Mouse (Mus musculus): ENCODE measurements around the gene Olfr943. TPM values are rescaled to one million over a fixed set of nuclear protein-coding genes. Genes with fewer than 3 reads are reported as not detected.

Gene Olfr943
- total and polyA plus RNA-seq, 3 experiments, result not detected

DNA sequence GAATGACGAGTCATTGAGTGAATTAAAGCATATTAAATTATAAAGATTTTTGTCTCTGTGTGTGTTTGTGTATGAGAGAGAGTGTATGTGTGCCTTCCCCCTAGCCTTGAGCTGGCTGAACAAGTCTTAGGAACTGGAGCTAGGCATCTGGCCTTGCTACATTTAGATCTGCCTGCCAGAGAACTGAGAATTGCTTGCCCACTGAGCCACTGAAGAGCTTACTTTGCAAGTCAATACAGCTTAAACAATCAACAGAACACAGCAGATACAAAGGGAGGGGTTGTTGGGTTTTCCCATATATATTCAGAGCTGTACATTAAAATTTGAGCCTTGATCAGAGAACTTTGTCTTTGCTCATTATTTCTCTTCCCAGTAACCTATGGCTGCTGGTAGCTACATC is 13.7 kb upstream of the Olfr943 start:
- Histone ChIP-seq H3K4me3 (ENCODE audit: control insufficient read depth in 1 of 2, insufficient read depth in 1 of 2, low read depth in 2 of 2, low read length in 2 of 2) (no peak overlapping the region), H3K36me3 (ENCODE audit: control insufficient read depth in 1 of 2, insufficient read depth in 2 of 2, low read length in 2 of 2) (no peaks in the 10 kb centered on the region), H3K27ac (ENCODE audit: control insufficient read depth, low read depth, low read length) (no peak overlapping the region), H3K27me3 (ENCODE audit: control insufficient read depth in 1 of 2, insufficient read depth in 2 of 2, low read length in 2 of 2) (no peaks in the 10 kb centered on the region), H3K4me1 (ENCODE audit: control insufficient read depth in 1 of 2, insufficient read depth in 2 of 2, low read length in 2 of 2) (no peaks in the 10 kb centered on the region), H3K79me2 (ENCODE audit: control insufficient read depth, insufficient read depth, low read length, poor library complexity) (no peaks in the 10 kb centered on the region), H3K9me3 (replicated peaks; ENCODE audit: insufficient read depth, low read length) (no peaks in the 10 kb centered on the region), H3K9ac (ENCODE audit: control insufficient read depth, low read depth, low read length, poor library complexity, severe bottlenecking) (no peak overlapping the region)
- TF ChIP-seq SIN3A (IDR thresholded peaks at IDR 0.05; ENCODE audit: low read length) (no peak), MYB (IDR thresholded peaks at IDR 0.05; ENCODE audit: low read depth, low read length) (no peak), MEF2A (IDR thresholded peaks at IDR 0.05; ENCODE audit: extremely low read depth, insufficient replicate concordance, low read depth, low read length, poor library complexity, severe bottlenecking) (no peak), GATA1 (IDR thresholded peaks at IDR 0.05; ENCODE audit: low read depth, low read length) (no peak), NELFE (IDR thresholded peaks at IDR 0.05; ENCODE audit: low read depth, low read length) (no peak), ZNF384 (IDR thresholded peaks at IDR 0.05; ENCODE audit: low read depth, low read length) (no peak), ZMIZ1 (IDR thresholded peaks at IDR 0.05; ENCODE audit: low read depth, low read length) (no peak), BHLHE40 (IDR thresholded peaks at IDR 0.05; ENCODE audit: borderline replicate concordance, low read depth, low read length) (no peak)
- no peak for DNase-seq (ENCODE audit: low read depth, low spot score)

DNA sequence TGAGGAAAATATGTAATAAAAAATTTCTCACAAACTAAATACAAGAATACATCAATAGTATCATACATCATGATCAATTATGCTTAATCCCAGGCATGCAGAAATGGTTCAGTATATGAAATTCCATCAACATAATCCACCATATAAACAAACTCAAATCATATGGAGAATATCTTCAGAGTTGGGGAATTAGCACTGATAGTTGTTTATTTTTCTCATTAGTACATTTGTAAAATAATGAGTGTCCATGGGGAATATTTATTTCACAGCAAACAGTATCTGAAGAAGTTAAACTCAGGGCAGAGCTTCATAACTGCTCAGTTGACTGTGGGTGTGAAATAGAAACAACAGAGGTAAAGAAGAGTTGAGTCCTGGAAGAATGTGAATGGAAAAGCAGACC is 35.5 kb downstream of the Olfr943 start, which contains the start of gene Olfr944:
TSS of gene Olfr944 (plus strand) at position 301 of the 400 bp plus-strand sequence.
- no peak within 1 kb of the TSS for H3K9ac ChIP-seq (ENCODE audit: control insufficient read depth, low read depth, low read length, poor library complexity, severe bottlenecking)
- H3K4me3 ChIP-seq (ENCODE audit: control insufficient read depth in 1 of 2, insufficient read depth in 1 of 2, low read depth in 2 of 2, low read length in 2 of 2), result no peak within 1 kb of the TSS
- no peaks in the 10 kb centered on the region for H3K9me3 ChIP-seq (replicated peaks; ENCODE audit: insufficient read depth, low read length)
- H3K27me3 ChIP-seq (ENCODE audit: control insufficient read depth in 1 of 2, insufficient read depth in 2 of 2, low read length in 2 of 2), result no peaks in the 10 kb centered on the region
- no peak within 1 kb of the TSS for H3K27ac ChIP-seq (ENCODE audit: control insufficient read depth, low read depth, low read length)
- no peak for DNase-seq (ENCODE audit: low read depth, low spot score)
- TF ChIP-seq TAL1 (IDR thresholded peaks at IDR 0.05; ENCODE audit: low read length) (no peak), POLR2AphosphoS2 (IDR thresholded peaks at IDR 0.05; ENCODE audit: low read length) (no peak), EP300 (IDR thresholded peaks at IDR 0.05; ENCODE audit: low read depth in 1 of 2, low read length in 2 of 2) (no peak), ZKSCAN1 (IDR thresholded peaks at IDR 0.05; ENCODE audit: low read depth, low read length) (no peak), MYC (IDR thresholded peaks at IDR 0.05; ENCODE audit: low read depth, low read length) (no peak), SIN3A (IDR thresholded peaks at IDR 0.05; ENCODE audit: low read length) (no peak), MYB (IDR thresholded peaks at IDR 0.05; ENCODE audit: low read depth, low read length) (no peak), RAD21 (IDR thresholded peaks at IDR 0.05; ENCODE audit: low read depth, low read length) (no peak), TBP (IDR thresholded peaks at IDR 0.05; ENCODE audit: low read depth, low read length) (no peak), KAT2A (conservative IDR thresholded peaks at IDR 0.05; ENCODE audit: low read depth, low read length) (no peak), CHD1 (IDR thresholded peaks at IDR 0.05; ENCODE audit: low read depth, low read length) (no peak), MAFK (IDR thresholded peaks at IDR 0.05; ENCODE audit: borderline replicate concordance, low read depth, low read length) (no peak), RCOR1 (IDR thresholded peaks at IDR 0.05; ENCODE audit: low read depth, low read length) (no peak), MXI1 (IDR thresholded peaks at IDR 0.05; ENCODE audit: low read depth, low read length) (no peak), NRF1 (IDR thresholded peaks at IDR 0.05; ENCODE audit: insufficient read depth, low read depth, low read length, poor library complexity, severe bottlenecking) (no peak), E2F4 (IDR thresholded peaks at IDR 0.05; ENCODE audit: borderline replicate concordance, low read depth, low read length) (no peak)
- H3K79me2 ChIP-seq (ENCODE audit: control insufficient read depth, insufficient read depth, low read length, poor library complexity), result no peaks in the 10 kb centered on the region
- no peaks in the 10 kb centered on the region for H3K36me3 ChIP-seq (ENCODE audit: control insufficient read depth in 1 of 2, insufficient read depth in 2 of 2, low read length in 2 of 2)
- H3K4me1 ChIP-seq (ENCODE audit: control insufficient read depth in 1 of 2, insufficient read depth in 2 of 2, low read length in 2 of 2), result no peaks in the 10 kb centered on the region

Other genes with a start within 250 kb of the Olfr943 start
- gene Olfr930, start 236.5 kb upstream of the Olfr943 start, total RNA-seq (2012; rRNA removed), result not detected in 2 replicates
- not detected for gene Olfr930, start 236.5 kb upstream of the Olfr943 start, polyA plus RNA-seq (2012; ENCODE audit: insufficient read depth in 1 of 2, insufficient read length in 2 of 2, low read depth in 1 of 2, low replicate concordance in 2 of 2, missing spikeins in 1 of 2)
- not detected in 2 replicates for gene Olfr933, start 194.0 kb upstream of the Olfr943 start, total RNA-seq (2012; rRNA removed)
- gene Olfr933, start 194.0 kb upstream of the Olfr943 start, polyA plus RNA-seq (2012; ENCODE audit: insufficient read depth in 1 of 2, insufficient read length in 2 of 2, low read depth in 1 of 2, low replicate concordance in 2 of 2, missing spikeins in 1 of 2), result not detected
- not detected in 2 replicates for gene Olfr934, start 178.0 kb upstream of the Olfr943 start, total RNA-seq (2012; rRNA removed)
- gene Olfr934, start 178.0 kb upstream of the Olfr943 start, polyA plus RNA-seq (2012; ENCODE audit: insufficient read depth in 1 of 2, insufficient read length in 2 of 2, low read depth in 1 of 2, low replicate concordance in 2 of 2, missing spikeins in 1 of 2), result not detected
- gene Olfr935, start 166.6 kb upstream of the Olfr943 start, total RNA-seq (2012; rRNA removed), result not detected in 2 replicates
- not detected for gene Olfr935, start 166.6 kb upstream of the Olfr943 start, polyA plus RNA-seq (2012; ENCODE audit: insufficient read depth in 1 of 2, insufficient read length in 2 of 2, low read depth in 1 of 2, low replicate concordance in 2 of 2, missing spikeins in 1 of 2)
- gene Olfr146, start 142.9 kb upstream of the Olfr943 start, total RNA-seq (2012; rRNA removed), result not detected in 2 replicates
- not detected for gene Olfr146, start 142.9 kb upstream of the Olfr943 start, polyA plus RNA-seq (2012; ENCODE audit: insufficient read depth in 1 of 2, insufficient read length in 2 of 2, low read depth in 1 of 2, low replicate concordance in 2 of 2, missing spikeins in 1 of 2)
- gene Olfr937, start 101.4 kb upstream of the Olfr943 start, total RNA-seq (2012; rRNA removed), result not detected in 2 replicates
- not detected for gene Olfr937, start 101.4 kb upstream of the Olfr943 start, polyA plus RNA-seq (2012; ENCODE audit: insufficient read depth in 1 of 2, insufficient read length in 2 of 2, low read depth in 1 of 2, low replicate concordance in 2 of 2, missing spikeins in 1 of 2)
- gene Olfr938, start 87.4 kb upstream of the Olfr943 start, total RNA-seq (2012; rRNA removed), result not detected in 2 replicates
- gene Olfr938, start 87.4 kb upstream of the Olfr943 start, polyA plus RNA-seq (2012; ENCODE audit: insufficient read depth in 1 of 2, insufficient read length in 2 of 2, low read depth in 1 of 2, low replicate concordance in 2 of 2, missing spikeins in 1 of 2), result not detected
- not detected in 2 replicates for gene Olfr27, start 38.2 kb upstream of the Olfr943 start, total RNA-seq (2012; rRNA removed)
- gene Olfr27, start 38.2 kb upstream of the Olfr943 start, polyA plus RNA-seq (2012; ENCODE audit: insufficient read depth in 1 of 2, insufficient read length in 2 of 2, low read depth in 1 of 2, low replicate concordance in 2 of 2, missing spikeins in 1 of 2), result not detected
- not detected in 2 replicates for gene Olfr944, start 35.6 kb downstream of the Olfr943 start, total RNA-seq (2012; rRNA removed)
- not detected for gene Olfr944, start 35.6 kb downstream of the Olfr943 start, polyA plus RNA-seq (2012; ENCODE audit: insufficient read depth in 1 of 2, insufficient read length in 2 of 2, low read depth in 1 of 2, low replicate concordance in 2 of 2, missing spikeins in 1 of 2)
- gene Olfr1537, start 83.7 kb downstream of the Olfr943 start, total RNA-seq (2012; rRNA removed), result not detected in 2 replicates
- gene Olfr1537, start 83.7 kb downstream of the Olfr943 start, polyA plus RNA-seq (2012; ENCODE audit: insufficient read depth in 1 of 2, insufficient read length in 2 of 2, low read depth in 1 of 2, low replicate concordance in 2 of 2, missing spikeins in 1 of 2), result not detected
- not detected in 2 replicates for gene Olfr945, start 110.5 kb downstream of the Olfr943 start, total RNA-seq (2012; rRNA removed)
- not detected for gene Olfr945, start 110.5 kb downstream of the Olfr943 start, polyA plus RNA-seq (2012; ENCODE audit: insufficient read depth in 1 of 2, insufficient read length in 2 of 2, low read depth in 1 of 2, low replicate concordance in 2 of 2, missing spikeins in 1 of 2)
- not detected in 2 replicates for gene Olfr948, start 159.7 kb downstream of the Olfr943 start, total RNA-seq (2012; rRNA removed)
- not detected for gene Olfr948, start 159.7 kb downstream of the Olfr943 start, polyA plus RNA-seq (2012; ENCODE audit: insufficient read depth in 1 of 2, insufficient read length in 2 of 2, low read depth in 1 of 2, low replicate concordance in 2 of 2, missing spikeins in 1 of 2)
- gene Olfr951, start 221.1 kb downstream of the Olfr943 start, total RNA-seq (2012; rRNA removed), result not detected in 2 replicates
- not detected for gene Olfr951, start 221.1 kb downstream of the Olfr943 start, polyA plus RNA-seq (2012; ENCODE audit: insufficient read depth in 1 of 2, insufficient read length in 2 of 2, low read depth in 1 of 2, low replicate concordance in 2 of 2, missing spikeins in 1 of 2)